Mouse (Mus musculus) adrenal gland, postnatal 14 days (tissue): ENCODE data around the gene Cdk5rap1. TPM values are rescaled to one million over a fixed set of nuclear protein-coding genes. Genes with fewer than 3 reads are reported as not detected.
"Not testable (repeated sequence)": the region's sequence is repeated elsewhere in the genome, so short reads cannot be mapped to it uniquely, and the experiment has no call there.

Experiments
- DNase-seq: peaks from one replicate; pipeline ENCODE4 v3.0.0; 2021; ENCODE audit warnings: mixed read lengths
- total RNA-seq: library from RNA; stranded (reverse); gene quantifications from 2 replicates; pipeline ENCODE4 v1.2.3, GENCODE M21; 2021

The Cdk5rap1 gene
- total RNA-seq, 1 experiment from 2014 or later = 15.7 TPM

DNA sequence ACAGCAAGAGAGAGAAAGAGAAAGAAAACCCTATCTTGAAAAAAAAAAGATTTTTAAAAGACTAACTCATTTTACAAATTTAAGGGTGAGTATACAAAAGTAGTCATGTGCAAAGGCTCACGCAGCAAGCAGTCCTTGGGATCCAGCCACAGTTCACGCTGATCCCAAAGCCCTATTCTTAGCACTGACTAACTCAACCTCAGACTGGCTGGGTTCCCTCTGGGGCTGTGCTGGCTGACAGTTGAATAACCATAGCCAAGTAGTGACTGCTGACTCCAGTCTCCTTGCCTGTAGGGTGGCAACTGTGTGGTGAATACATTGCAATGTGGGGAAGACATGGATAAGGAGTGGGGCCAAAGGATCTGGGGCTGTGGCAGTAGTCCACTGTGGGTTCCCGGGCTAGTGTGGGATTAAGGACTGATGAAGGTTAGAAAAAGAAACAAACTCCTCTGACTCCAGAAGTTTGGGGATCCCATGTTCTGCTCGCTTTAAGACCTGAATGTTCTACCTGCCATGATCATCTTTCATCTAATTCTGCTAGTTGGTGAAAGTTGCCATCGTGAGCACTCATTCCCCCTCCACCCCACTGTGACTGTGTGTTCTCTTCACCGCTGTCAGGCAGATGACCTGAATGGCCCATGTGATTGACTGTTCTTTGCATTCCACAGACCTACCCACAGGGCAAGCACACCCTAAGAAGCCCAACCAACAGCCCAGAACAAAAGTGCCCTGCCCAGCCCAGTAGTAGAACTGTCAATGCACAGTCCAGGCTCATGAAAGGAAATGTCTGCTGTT is 2.2 kb upstream of the Cdk5rap1 start:
- DNase-seq = peak; percentile 75

DNA sequence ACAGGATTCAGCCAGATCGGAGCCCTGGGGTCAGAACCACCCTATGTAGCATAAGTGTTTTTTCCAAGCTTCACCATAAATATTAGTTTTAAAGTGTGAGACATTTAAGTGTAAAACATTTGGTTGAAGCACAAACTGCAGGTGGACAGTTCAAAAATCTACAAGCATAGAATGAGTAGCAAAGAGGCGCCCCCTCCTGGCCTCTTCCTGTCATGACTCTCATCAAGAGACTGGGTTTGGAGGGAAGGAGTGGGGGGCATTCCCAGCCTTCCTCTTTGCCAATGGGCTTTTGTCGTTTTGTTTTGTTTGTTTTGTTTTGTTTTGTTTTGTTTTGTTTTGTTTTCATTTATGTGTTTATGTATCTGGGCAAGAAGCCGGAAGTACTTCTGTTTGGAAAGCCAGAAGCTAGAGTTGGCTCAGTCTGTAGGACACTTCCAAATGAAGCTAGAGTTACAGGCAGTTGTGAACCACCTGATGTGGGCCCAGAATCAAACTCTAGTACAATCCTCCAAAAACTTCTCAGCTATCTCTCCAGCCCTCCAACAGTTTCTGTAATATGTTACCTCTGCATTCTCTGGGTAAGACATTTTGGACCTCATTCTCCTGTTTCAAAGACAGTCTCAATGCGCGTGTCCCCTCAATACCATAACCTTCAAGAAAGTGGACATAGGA is 1.3 kb upstream of the Cdk5rap1 start:
- peak; percentile 84 for DNase-seq

DNA sequence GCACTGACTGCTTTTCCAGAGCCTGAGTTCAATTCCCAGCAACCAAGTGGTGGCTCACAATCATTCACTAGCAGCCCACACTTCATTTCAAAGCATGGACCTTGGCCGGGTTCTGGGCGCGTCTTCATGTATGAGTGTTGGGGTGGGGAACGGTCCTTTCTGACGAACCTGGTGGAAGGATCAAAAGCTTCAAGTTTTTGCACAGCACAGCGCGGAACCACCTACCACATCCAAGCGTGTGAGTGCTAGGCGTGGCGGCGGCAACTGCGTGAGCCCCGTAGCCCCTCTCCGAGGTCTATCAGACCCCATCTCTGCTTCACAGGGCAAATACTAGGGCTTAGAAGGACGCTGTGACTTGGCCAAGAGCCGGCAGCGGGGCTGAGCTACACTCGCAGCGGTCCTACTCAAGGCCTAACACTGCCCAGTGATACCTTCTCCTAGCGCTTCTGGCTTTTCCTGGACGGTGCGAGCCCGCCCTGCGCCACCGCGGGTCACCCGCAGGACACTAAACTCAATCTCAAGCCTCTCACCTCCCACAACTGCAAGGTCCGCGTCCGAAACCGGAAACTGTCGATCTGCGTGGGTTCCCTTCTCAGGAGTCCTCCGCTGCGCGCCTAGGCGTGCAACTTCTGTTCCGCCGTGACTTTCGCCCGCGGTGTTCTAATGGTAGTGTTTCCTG is 520 bp downstream of the Cdk5rap1 start:
- peak; percentile 93 for DNase-seq

DNA sequence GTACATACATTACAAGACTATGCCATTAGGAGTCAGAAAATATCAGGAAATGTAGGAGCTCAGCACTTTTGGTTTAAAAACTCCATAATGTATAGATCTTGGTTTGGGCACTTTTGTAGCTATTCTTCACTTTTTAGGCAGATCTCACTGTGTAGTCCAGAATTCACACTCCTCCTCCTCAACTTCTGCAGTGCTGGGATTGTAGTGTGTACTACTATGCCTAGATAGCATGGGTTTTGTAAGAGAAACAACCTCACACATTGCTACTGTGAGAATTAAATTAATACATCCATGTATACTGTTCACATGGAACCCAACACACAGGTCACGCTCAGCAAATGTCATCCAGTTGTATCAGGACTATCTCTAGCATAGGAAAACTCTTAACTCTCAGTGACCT is 5.3 kb downstream of the Cdk5rap1 start:
- no peak for DNase-seq

DNA sequence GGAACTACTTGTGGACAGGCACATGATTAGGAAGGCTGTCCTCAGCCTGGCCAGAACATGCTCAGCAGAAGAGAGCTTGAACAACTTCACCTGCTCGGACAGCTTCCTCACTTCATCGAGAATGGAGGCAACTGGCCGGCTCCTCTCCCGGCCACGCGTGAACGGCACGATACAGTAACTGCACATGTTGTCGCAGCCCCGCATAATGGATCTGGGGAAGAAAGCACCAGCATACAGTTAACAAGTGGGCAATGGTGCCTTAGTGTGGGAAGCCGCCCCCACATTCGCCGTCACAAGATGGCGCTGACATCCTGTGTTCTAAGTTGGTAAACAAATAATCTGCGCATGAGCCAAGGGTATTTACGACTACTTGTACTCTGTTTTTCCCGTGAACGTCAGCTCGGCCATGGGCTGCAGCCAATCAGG is 18.8 kb downstream of the Cdk5rap1 start:
- not testable (repeated sequence) for DNase-seq

DNA sequence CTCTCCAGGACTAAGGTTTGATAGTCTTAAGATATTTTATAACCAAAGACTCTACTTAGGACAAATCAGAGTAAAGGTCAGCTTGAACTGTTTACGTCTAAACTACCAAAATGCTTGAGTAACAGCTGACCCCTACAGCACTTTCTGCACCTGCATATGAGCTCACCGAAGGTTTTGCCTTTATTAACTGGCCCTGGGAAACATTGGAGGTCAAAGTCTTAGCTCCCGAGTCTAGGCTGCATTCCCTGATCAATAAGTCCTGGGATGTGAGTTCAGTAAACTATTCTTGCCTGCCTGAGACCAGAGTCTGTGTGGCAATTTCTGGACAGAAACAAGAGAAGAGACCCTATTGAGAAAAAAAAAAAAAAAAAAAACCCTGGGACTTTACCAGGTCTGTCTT is 24.7 kb downstream of the Cdk5rap1 start:
- DNase-seq = no peak

DNA sequence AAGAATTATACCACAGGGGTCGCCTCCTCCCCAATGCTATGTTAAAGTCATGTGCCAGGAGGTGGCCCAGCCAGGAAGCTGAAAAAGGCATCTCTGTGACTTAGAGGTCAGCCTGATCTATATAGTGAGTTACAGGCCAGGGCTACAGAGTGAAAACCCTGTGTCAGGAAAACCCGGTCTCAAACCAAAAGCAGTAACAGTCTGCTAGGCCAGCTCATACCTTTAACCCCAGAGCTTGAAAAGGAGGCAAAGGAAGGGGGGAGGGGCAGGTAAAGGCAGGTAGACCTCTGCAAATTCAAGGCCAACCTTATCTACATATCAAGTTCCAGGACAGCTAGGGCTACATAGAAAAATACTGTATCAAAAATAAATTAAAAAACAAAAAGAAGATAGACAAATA is 33.5 kb downstream of the Cdk5rap1 start:
- no peak for DNase-seq

DNA sequence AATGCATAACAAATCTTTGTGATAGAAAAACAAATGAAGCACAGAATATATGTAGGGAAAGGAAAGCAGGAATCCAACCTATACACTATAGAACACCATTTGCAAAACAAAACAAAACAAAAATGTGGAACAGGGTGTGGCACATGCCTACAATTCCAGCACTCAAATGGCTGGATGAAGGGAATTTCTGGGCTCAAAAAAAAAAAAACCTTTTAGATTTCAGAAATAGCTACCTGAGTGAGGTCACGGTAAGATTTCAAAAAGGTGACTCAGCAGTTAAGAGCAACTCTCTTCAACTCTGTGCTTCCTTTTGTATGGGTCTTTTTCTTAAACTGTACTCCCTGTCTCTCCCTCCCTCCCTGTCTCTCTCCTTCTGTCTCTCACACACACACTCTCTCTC is 34.6 kb downstream of the Cdk5rap1 start:
- DNase-seq = no peak

DNA sequence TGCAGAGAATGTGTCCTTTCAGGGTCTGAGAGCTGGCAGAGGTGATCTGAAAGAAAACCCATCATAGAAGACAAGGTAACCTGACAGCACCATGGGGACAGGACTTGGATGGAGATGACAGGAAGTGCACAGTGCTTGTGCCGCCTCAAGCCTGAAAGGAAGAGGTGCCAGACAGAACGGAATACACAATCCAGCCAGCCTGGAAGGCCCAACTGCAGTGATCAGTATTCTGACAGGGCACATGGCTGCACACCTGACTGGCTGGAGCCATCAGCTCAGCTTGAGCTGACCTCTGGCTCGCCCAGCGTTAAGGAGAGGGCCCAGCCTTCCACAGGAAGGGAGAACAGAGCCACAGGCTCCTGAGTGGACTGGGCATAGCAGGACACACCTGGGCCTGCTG is 37.2 kb downstream of the Cdk5rap1 start:
- no peak for DNase-seq

DNA sequence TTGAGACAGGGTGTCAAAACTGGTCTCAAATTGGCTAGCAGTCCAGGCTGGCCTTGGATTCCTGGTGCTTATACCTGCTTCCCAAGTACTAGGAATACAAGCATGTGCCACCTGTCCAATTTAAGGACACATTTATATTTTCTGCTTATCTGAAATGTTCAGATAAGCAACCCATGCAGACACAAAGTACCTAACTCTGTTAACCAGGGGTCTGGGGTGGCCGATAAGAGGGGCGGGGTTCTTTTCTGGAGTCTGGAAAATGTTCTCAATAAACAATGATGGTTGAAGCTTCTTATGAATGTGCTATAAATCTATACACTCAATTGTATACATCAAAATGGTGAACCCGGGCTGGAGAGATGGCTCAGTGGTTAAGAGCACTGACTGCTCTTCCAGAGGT is 46.0 kb downstream of the Cdk5rap1 start:
- no peak for DNase-seq

DNA sequence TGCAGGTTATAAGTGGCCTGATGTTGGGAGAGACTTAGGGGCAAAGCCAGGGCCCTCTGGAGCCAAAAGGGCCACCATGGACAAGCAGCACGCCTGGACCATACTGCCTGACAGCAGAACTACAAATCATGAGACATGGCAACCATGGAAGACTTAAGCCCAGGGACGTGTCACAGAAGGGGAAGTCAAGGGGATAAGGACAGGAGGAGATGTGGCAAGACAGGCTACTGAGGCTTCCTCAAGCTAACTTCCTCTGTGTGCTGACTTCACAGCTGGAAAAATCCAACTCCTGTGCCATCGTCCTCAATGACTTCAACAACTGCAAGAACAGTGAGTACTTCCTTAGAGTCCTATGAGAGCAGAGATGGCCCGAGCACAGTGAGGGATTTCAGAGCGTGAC is 59.0 kb downstream of the Cdk5rap1 start:
- not testable (repeated sequence) for DNase-seq

DNA sequence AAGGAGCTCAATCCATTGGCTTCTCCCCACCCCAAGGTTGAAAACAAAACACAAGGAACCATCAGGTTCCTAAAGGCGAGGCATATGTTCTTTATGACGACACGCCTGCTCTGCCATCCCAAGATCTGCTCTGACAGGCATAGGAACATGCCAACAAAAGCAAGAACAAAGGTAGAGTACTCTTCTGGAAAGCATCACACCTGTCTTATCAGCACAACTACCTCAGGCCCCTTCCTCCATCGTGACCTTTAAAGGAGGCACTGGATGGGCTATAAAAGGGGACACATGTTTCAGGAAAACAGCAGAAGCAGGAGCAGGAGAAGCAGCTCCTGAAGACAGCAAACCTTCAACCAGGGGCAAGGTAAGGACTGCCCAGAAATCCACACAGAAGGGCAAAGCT is 65.9 kb downstream of the Cdk5rap1 start, which contains the start of gene Bpifb9b:
Gene Bpifb9b, plus strand, starts transcription at position 301 of the 400 bp plus-strand sequence.
- not testable (repeated sequence) for DNase-seq

DNA sequence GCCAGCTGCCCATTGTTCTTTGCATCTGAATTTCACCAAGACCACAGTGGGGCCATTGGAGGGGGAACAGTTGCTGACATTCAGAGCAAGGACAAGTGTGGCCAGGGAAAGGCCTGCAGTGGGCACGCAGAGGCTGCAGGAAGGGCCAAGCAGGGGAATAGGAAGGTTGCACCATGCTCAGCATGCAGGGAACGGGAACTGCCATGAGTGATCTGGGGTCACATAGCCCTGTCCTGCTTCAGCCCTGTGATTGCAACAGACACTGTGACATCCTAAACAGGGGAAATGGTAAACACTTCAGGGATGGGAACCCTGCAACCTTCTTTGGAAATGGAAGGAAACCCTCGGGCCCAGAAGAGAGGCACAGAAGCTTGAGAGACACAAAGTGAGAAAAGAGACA is 68.2 kb downstream of the Cdk5rap1 start:
- DNase-seq = not testable (repeated sequence)

DNA sequence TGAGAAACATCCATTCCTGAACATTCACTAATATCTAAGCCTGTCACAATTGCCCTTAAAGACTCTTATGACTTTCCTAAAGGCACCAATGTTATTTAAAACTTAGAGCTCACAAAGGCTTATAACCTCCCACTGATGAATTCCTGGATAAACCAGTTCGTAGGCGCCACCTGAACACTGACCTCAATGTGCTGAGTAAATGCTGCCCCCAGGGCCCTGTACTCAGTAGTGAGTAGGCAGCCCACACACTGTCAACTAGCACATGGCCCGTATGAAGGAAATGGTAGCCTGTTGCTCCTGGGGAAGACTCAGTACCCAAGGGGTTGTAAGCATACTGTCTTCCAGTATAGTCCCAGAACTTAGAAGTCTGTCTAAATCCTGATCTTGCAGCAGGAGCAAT is 71.0 kb downstream of the Cdk5rap1 start:
- no peak for DNase-seq

DNA sequence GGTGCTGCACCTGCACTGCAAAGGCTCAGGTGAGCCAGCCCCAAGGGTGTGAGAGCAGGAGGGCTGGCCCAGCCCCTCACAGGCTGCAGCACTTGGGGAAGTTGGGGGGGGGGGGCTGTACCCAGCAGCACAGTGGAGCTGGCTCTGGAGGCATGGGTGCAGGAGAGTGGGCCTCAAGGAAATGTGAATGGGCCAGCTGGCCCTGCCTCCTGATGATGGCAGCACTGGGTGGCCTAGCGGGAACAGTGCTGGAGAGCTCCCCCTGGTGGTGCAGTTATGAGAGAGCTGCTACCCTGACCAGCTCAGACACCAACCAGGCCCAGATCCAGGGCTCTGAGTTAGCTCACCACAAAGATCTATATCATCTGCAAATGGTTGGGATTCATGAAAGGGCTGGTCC is 72.3 kb downstream of the Cdk5rap1 start:
- DNase-seq = peak; percentile 91

DNA sequence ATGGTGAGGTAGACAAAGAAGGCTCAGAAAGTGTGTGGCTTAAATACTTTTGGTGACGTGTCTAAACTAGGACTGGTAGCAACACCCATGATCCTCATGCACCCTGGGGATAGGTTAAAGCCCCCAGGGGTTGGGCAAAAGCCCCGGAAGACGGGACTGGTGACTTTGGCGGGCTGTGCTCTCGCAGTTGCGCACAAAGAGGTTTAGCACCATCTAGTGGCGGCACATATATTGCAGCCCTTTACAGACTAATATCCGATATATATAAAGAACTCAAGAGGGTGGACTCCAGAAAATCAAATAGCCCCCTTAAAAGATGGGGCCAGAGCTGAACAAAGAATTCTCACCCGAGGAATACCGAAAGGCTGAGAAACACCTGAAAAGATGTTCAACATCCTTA is 78.1 kb downstream of the Cdk5rap1 start:
- DNase-seq = peak; percentile 54

DNA sequence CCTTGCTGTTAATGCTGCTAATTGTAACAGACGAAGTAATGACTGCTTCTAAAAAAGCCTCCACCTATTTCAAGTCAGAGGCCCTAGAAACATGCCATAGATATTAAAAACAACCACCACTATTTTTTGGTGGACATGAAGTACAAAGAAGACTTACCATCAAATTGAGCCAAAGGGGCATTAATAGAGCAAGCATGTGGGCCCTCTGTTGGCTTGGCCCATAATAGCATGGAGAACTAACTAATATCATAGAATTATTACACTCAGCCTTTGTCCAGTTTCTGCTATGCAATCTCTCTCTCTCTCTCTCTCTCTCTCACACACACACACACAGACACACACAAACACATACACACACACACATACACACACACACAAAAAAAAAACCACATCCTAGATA is 80.0 kb downstream of the Cdk5rap1 start:
- DNase-seq = no peak

DNA sequence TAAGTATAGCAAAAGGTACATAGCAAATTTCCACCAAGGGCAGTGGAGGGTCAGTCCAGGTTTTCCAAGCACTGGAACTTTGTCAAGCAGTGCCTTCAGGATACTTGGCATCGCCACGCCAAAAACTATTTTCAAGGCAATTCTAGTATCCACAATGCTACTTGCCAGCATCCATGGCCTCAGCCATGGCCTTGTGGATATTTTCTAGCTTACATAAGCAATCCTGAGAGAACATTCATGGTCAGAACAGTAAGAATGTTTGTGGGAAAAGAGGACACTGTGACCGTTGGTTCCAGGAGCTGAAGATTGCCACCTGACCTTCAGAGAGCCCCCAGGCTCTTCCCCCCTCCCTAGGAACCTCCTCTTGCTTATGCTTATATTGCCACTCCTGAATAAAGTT is 80.9 kb downstream of the Cdk5rap1 start:
- DNase-seq = peak; percentile 57

Other genes with a start within 250 kb of the Cdk5rap1 start
- gene Bpifa3, start 242.7 kb downstream of the Cdk5rap1 start, total RNA-seq = not detected in 2 replicates
- not detected in 2 replicates for gene Bpifa1, start 230.1 kb downstream of the Cdk5rap1 start, total RNA-seq
- gene Bpifa5, start 210.4 kb downstream of the Cdk5rap1 start, total RNA-seq = not detected in 2 replicates
- gene Bpifb1, start 182.2 kb downstream of the Cdk5rap1 start, total RNA-seq = not detected in 2 replicates
- 0.45 TPM in 1 of 2 replicates, not detected in the other for gene Bpifb5, start 149.3 kb downstream of the Cdk5rap1 start, total RNA-seq
- not detected in 2 replicates for gene Bpifb9a, start 115.2 kb downstream of the Cdk5rap1 start, total RNA-seq
- not detected in 2 replicates for gene Bpifb9b, start 65.8 kb downstream of the Cdk5rap1 start, total RNA-seq
- gene Snta1, start 35.1 kb upstream of the Cdk5rap1 start, total RNA-seq = 27.7 and 32.3 TPM in 2 replicates
- 36.1 and 42.5 TPM in 2 replicates for gene Cbfa2t2, start 63.5 kb upstream of the Cdk5rap1 start, total RNA-seq
- 0.56 TPM in 1 of 2 replicates, not detected in the other for gene 1700003F12Rik, start 174.1 kb upstream of the Cdk5rap1 start, total RNA-seq
- gene Actl10, start 178.8 kb upstream of the Cdk5rap1 start, total RNA-seq = not detected in 2 replicates
- 2.3 and 3.9 TPM in 2 replicates for gene Necab3, start 185.9 kb upstream of the Cdk5rap1 start, total RNA-seq
- gene E2f1, start 196.9 kb upstream of the Cdk5rap1 start, total RNA-seq = 12.1 and 12.2 TPM in 2 replicates
- 41.9 and 44.4 TPM in 2 replicates for gene Pxmp4, start 230.7 kb upstream of the Cdk5rap1 start, total RNA-seq
- gene Zfp341, start 240.3 kb upstream of the Cdk5rap1 start, total RNA-seq = 2.2 and 3.1 TPM in 2 replicates
- gene 4930519P11Rik, start 240.4 kb upstream of the Cdk5rap1 start, total RNA-seq = not detected in 2 replicates